Mouse (Mus musculus) heart, adult 2 months (tissue): ENCODE results near the gene Jmy. TPM values are rescaled to one million over a fixed set of nuclear protein-coding genes. Genes with fewer than 3 reads are reported as not detected.

Source experiments
- DNase-seq, 2 experiments: peaks; one replicate each; pipeline ENCODE4 v3.0.0; 2021
- H3K27ac ChIP-seq: fragments of 200-600 bp; 2 replicates; pipeline ENCODE4 v1.8.1; 2022
- H3K27me3 ChIP-seq: fragments of 200-500 bp; 2 replicates; pipeline ENCODE4 v1.6.1; 2012; ENCODE audit warnings: mild to moderate bottlenecking, low read length, inconsistent platforms, mixed read lengths; ENCODE audit not compliant: control insufficient read depth, insufficient read depth
- H3K36me3 ChIP-seq: fragments of 200-500 bp; 2 replicates; pipeline ENCODE4 v1.6.1; 2012; ENCODE audit warnings: low read length, inconsistent platforms; ENCODE audit not compliant: control insufficient read depth, insufficient read depth
- H3K4me1 ChIP-seq: fragments of 200-500 bp; 2 replicates; pipeline ENCODE4 v1.6.1; 2011; ENCODE audit warnings: low read length; ENCODE audit not compliant: control insufficient read depth, insufficient read depth
- H3K4me3 ChIP-seq: fragments of 200-600 bp; 2 replicates; pipeline ENCODE4 v1.8.1; 2022
- H3K79me2 ChIP-seq: fragments of 200-500 bp; replicated peaks from 2 replicates; pipeline ENCODE4 v1.6.1; 2012; ENCODE audit warnings: mild to moderate bottlenecking, inconsistent platforms, low read length, moderate library complexity, mixed read lengths; ENCODE audit not compliant: control insufficient read depth, insufficient read depth
- H3K9ac ChIP-seq: fragments of 200-500 bp; 2 replicates; pipeline ENCODE4 v1.6.1; 2012; ENCODE audit warnings: low read depth, mild to moderate bottlenecking, control low read depth, inconsistent platforms, low read length, mixed read lengths
- CTCF ChIP-seq: fragments of 200-600 bp; IDR thresholded peaks from 2 replicates; pipeline ENCODE4 v1.8.1; 2022; ENCODE audit warnings: antibody characterized with exemption, mild to moderate bottlenecking, moderate library complexity
- EP300 ChIP-seq: fragments of 200-500 bp; IDR thresholded peaks from 2 replicates; pipeline ENCODE4 v1.6.1; 2011; ENCODE audit warnings: low read depth, low read length, control low read depth; ENCODE audit not compliant: insufficient read depth
- POLR2A ChIP-seq: fragments of 200-500 bp; IDR thresholded peaks from 2 replicates; pipeline ENCODE4 v1.6.1; 2011; ENCODE audit warnings: mild to moderate bottlenecking, low read depth, low read length, control low read depth; ENCODE audit not compliant: insufficient read depth
- WGBS: fragments of 180-500 bp; shearing (Covaris S2); methylation state at CpG from one replicate; pipeline ENCODE4 v1.1.7; 2018; 5-methylcytosine and 5-hydroxymethylcytosine counted together
- intact Hi-C: fragments of 180-260 bp; cut with DNase I; formaldehyde crosslinking; loops from one replicate; pipeline ENCODE4 v1.15.1; 2025
- polyA plus RNA-seq: library from polyadenylated mRNA; depleted of rRNA; stranded (reverse); fragments of >200 nt; gene quantifications from 2 replicates; pipeline ENCODE4 v1.2.3, GENCODE M21; 2012
- total RNA-seq, 2 experiments: library from RNA; stranded (reverse); gene quantifications; 2 replicates each; pipeline ENCODE4 v1.2.3; 2021

Gene Jmy
- total and polyA plus RNA-seq, 3 experiments: 6.4 to 50.7 (median 41.0) TPM

DNA sequence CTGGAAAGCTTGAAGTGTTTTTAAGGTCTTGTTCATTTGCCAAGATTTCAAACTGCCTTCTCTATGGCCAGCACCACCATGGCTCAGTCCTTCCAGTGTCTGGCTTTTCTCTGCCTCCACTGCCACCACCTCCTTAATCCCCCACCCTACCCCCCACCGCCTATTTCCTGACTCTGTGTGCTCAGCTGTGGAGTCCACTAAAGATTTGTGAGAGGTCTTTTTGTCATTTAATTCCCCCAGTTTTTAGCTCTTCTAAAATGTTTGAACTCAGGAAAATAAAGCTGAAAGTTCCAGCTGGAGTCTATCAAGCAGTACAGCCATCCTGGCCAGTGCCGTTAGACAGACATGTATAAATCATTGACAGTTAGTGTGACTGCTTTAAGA lies 110.4 kb downstream of the Jmy start:
- Histone ChIP-seq H3K4me3 (no peak overlapping the region), H3K79me2 (no peaks in the 10 kb centered on the region), H3K27ac (no peak overlapping the region), H3K9ac (no peak overlapping the region), H3K4me1 (no peaks in the 10 kb centered on the region), H3K27me3 (no peaks in the 10 kb centered on the region), H3K36me3 (no peaks in the 10 kb centered on the region)
- 40% methylated on average over 2 of the region's 2 CpGs for WGBS
- no peak for TF ChIP-seq CTCF
- no peak for TF ChIP-seq EP300
- TF ChIP-seq POLR2A: no peak
- DNase-seq: no peak
- intact Hi-C loops: no loop called here

- H3K27me3 ChIP-seq: no peaks in the 10 kb centered on the region
- no peak for TF ChIP-seq POLR2A
- TF ChIP-seq EP300: no peak
- no peak for TF ChIP-seq CTCF
- H3K36me3 ChIP-seq: no peaks in the 10 kb centered on the region
- WGBS: 52% methylated on average over 7 of the region's 7 CpGs
- intact Hi-C loops: no loop called here
- DNase-seq: no peak
- H3K27ac ChIP-seq: no peak overlapping the region
- H3K9ac ChIP-seq: no peak overlapping the region
- no peak overlapping the region for H3K4me3 ChIP-seq
- no peaks in the 10 kb centered on the region for H3K79me2 ChIP-seq
- H3K4me1 ChIP-seq: no peaks in the 10 kb centered on the region
These were observed 110.9 kb downstream of the Jmy start for GRCm38 (mm10) chr13:93388594-93389241.

DNA sequence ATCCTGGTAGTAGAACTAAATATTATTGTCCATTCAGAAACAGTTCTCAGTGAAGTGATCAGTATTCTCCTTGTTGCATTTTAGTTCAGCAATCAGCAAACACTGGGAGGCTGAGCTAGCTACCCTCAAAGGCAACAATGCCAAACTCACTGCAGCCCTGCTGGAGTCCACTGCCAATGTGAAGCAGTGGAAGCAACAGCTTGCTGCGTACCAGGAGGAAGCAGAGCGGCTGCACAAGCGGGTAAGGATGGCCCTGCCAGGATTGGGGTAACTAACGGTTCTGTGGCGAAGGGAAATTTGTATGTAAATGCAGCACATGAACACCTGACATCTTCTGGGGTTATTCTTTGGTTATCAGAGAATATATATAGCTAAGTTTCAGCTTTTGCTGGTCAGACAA lies 112.2 kb downstream of the Jmy start:
- no peak for DNase-seq
- H3K27ac ChIP-seq: no peak overlapping the region
- no peaks in the 10 kb centered on the region for H3K79me2 ChIP-seq
- H3K9ac ChIP-seq: no peak overlapping the region
- TF ChIP-seq CTCF (no peak), EP300 (no peak), POLR2A (no peak)
- no peak overlapping the region for H3K4me3 ChIP-seq
- no peaks in the 10 kb centered on the region for H3K27me3 ChIP-seq
- 91% methylated on average over 5 of the region's 5 CpGs for WGBS
- intact Hi-C loops: no loop called here
- H3K36me3 ChIP-seq: no peaks in the 10 kb centered on the region
- H3K4me1 ChIP-seq: no peaks in the 10 kb centered on the region

GRCm38 (mm10) chr13:93385147-93385546 lies 114.5 kb downstream of the Jmy start:
- Histone ChIP-seq H3K4me3 (no peak overlapping the region), H3K9ac (no peak overlapping the region), H3K27me3 (no peaks in the 10 kb centered on the region), H3K79me2 (no peaks in the 10 kb centered on the region), H3K36me3 (no peaks in the 10 kb centered on the region), H3K27ac (no peak overlapping the region), H3K4me1 (no peaks in the 10 kb centered on the region)
- intact Hi-C loops: no loop called here
- DNase-seq: no peak
- TF ChIP-seq EP300: no peak
- TF ChIP-seq CTCF: no peak
- no peak for TF ChIP-seq POLR2A
- WGBS: 83% methylated on average over 1 of the region's 1 CpGs

GRCm38 (mm10) chr13:93384481-93384880 lies 115.1 kb downstream of the Jmy start:
- Histone ChIP-seq H3K27ac (no peak overlapping the region), H3K4me3 (no peak overlapping the region), H3K79me2 (no peaks in the 10 kb centered on the region), H3K27me3 (no peaks in the 10 kb centered on the region), H3K4me1 (no peaks in the 10 kb centered on the region), H3K9ac (no peak overlapping the region), H3K36me3 (no peaks in the 10 kb centered on the region)
- no peak for DNase-seq
- no peak for TF ChIP-seq POLR2A
- no peak for TF ChIP-seq CTCF
- TF ChIP-seq EP300: no peak
- intact Hi-C loops: no loop called here
- WGBS: 68% methylated on average over 1 of the region's 1 CpGs

DNA sequence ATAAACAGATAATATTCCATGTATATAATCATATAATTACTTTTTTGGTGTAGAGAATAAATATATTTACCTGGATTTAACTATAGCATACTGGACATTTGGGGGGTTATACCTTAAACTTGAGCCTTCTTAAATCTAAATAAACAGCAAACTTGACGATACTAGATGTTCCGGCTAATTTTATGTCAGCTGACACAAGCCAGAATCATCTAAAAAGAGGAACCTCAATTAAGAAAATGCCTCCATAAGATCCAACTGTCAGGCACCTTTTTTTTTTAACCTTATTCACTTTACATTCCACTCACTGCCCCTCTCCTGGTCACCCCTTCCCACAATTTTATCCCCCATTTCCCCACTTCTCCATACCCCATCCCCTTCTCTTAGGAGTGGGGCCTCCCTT lies 116.0 kb downstream of the Jmy start:
- H3K36me3 ChIP-seq: no peaks in the 10 kb centered on the region
- intact Hi-C loops: no loop called here
- H3K27me3 ChIP-seq: no peaks in the 10 kb centered on the region
- no peaks in the 10 kb centered on the region for H3K79me2 ChIP-seq
- no peak overlapping the region for H3K9ac ChIP-seq
- H3K4me3 ChIP-seq: no peak overlapping the region
- 90% methylated on average over 2 of the region's 2 CpGs for WGBS
- H3K27ac ChIP-seq: no peak overlapping the region
- no peak for DNase-seq
- TF ChIP-seq CTCF: no peak
- TF ChIP-seq EP300: no peak
- TF ChIP-seq POLR2A: no peak
- no peaks in the 10 kb centered on the region for H3K4me1 ChIP-seq
